In the genomic region with DNA sequence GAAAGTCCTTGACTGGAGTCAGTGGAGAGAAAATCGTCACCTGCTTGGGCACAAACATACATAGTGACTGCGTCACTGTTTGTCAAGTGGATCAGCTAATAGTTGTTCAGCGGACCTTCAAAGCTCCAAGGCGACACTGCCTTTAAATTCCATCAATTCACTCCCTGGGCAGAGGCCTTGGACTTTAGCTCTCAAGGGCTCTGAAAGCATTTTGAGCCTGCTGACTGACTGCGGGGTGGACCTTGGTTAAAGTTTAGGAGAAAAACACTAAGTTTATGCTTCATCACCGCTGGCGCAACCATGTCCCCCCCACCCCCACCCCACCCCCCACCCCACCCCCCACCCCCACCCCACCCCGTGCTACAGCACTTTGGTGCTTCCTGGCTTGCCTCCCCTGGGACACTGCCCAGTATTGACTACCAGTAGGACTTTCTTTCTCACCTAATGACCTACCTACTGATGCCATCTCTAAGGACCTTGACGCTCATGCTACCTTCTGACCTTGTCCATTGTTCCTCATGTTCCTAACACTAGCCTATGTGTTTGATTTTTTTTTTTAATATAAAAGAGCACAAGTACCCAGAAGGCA, we compare ENCODE assay signal across 15 mouse cellular contexts.
DNase-seq lines count a peak whose midpoint lies in the region; ATAC-seq lines count a peak whose summit lies in the region.
"Had no signal": no experiment of that assay in that cellular context is flagged by ENCODE, and none has a peak within 500 bp of the region (broad histone marks: within the 10 kb centered on the region; RNA-seq: fewer than 3 reads in every experiment).

No protein-coding gene starts in this region.

- H3K27ac ChIP-seq in liver, embryonic 12.5 days: no peak overlapping the region
- H3K27ac ChIP-seq: embryonic facial prominence, embryonic 15.5 days; heart, adult 2 months; midbrain, embryonic 12.5 days; neural tube, embryonic 15.5 days had no signal

- intact Hi-C loops in left cerebral cortex, postnatal 14 days (cut with DNase I): no loop called here

- no peak overlapping the region for H3K9ac ChIP-seq in liver, embryonic 12.5 days
- H3K9ac ChIP-seq: embryonic facial prominence, embryonic 15.5 days; midbrain, embryonic 12.5 days; neural tube, embryonic 15.5 days had no signal

- no peaks in the 10 kb centered on the region for H3K36me3 ChIP-seq in liver, embryonic 12.5 days
- H3K36me3 ChIP-seq: embryonic facial prominence, embryonic 15.5 days; midbrain, embryonic 12.5 days; neural tube, embryonic 15.5 days had no signal

- no peak overlapping the region for H3K4me3 ChIP-seq in liver, embryonic 12.5 days
- H3K4me3 ChIP-seq: embryonic facial prominence, embryonic 15.5 days; heart, adult 2 months; midbrain, embryonic 12.5 days; neural tube, embryonic 15.5 days had no signal

- ATAC-seq in liver, embryonic 12.5 days: peak; percentile 68
- ATAC-seq in activated CD4-positive, CD25-positive, alpha-beta regulatory T cell, adult 4 months: no peak

- DNase-seq in adrenal gland, postnatal 14 days: peak; percentile 70
- peak; percentile 61 to 73 for DNase-seq in kidney, adult 8-10 months
- DNase-seq in lung, postnatal 36 days: peak; percentile 42
- no peak for DNase-seq in thymus, postnatal 14 days
- DNase-seq in left cerebral cortex, postnatal 14 days (ENCODE audit: low spot score in 2 of 2): no peak
- DNase-seq in frontal cortex, postnatal 36 days (ENCODE audit: low spot score in 2 of 2): no peak
- DNase-seq: cerebellum, postnatal 36 days; heart, adult 2 months; right cerebral cortex, postnatal 4 days; thymus, adult 2 months had no signal

- no peaks in the 10 kb centered on the region for H3K9me3 ChIP-seq in liver, embryonic 12.5 days (replicated peaks)
- H3K9me3 ChIP-seq: embryonic facial prominence, embryonic 15.5 days; midbrain, embryonic 12.5 days; neural tube, embryonic 15.5 days had no signal

- H3K4me1 ChIP-seq in liver, embryonic 12.5 days: no peaks in the 10 kb centered on the region
- H3K4me1 ChIP-seq: embryonic facial prominence, embryonic 15.5 days; midbrain, embryonic 12.5 days; neural tube, embryonic 15.5 days had no signal

- WGBS in liver, embryonic 12.5 days (ENCODE audit: insufficient replicate concordance): 66% methylated on average over 8 of the region's 9 CpGs

- no peak overlapping the region for H3K4me2 ChIP-seq in liver, embryonic 12.5 days
- H3K4me2 ChIP-seq: embryonic facial prominence, embryonic 15.5 days; midbrain, embryonic 12.5 days; neural tube, embryonic 15.5 days had no signal

- no peaks in the 10 kb centered on the region for H3K27me3 ChIP-seq in liver, embryonic 12.5 days (replicated peaks)
- H3K27me3 ChIP-seq: embryonic facial prominence, embryonic 15.5 days; midbrain, embryonic 12.5 days; neural tube, embryonic 15.5 days had no signal

Comparison
In these comparisons a context has a peak if more than half of its experiments do, and no peak if none do; other contexts are left out.
1. DNase-seq: peak in adrenal gland, postnatal 14 days (single experiment), kidney, adult 8-10 months (2 of 2) and lung, postnatal 36 days (single experiment); none in thymus, postnatal 14 days (single experiment), left cerebral cortex, postnatal 14 days (0 of 2) and frontal cortex, postnatal 36 days (0 of 2).